Mouse (Mus musculus): ENCODE measurements at regions not wholly inside any gene's neighbourhood (a gene's known extent, or its start where the extent isn't known, plus 50 kb on each side); places are given as distances from the start of the nearest gene placed in this dataset.

DNA sequence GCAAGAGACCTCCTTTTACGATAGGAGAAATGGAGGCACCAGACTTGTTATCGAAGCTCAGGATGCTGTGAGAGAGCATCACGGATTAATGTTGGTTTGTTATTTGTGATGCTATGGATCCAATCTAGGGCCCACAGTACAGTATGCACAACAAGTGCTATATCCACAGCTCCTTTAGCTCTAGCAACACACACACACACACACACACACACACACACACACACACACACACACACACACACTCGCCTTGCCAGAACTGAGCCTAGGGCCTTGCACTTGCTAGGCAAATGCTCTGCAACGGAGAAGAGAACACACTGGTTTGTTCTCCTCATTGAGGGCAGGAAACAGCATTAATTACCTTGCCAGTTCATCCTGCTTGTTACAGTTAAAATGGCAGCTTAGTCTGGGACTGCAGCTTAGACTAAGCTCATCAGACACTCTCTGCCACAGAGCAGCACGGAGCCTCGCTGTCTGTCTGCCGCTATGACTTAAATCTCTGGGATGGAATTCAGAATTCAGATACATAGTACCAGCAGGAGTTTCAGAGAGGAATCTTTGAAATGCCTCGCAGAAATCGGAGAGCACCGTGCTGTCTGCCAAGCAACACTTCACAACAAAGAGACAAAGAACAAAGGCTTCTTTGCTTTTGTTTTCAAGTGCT, 285.0 kb downstream of the Rngtt start:
- no peak for DNase-seq (ENCODE audit: low spot score in 2 of 2)

DNA sequence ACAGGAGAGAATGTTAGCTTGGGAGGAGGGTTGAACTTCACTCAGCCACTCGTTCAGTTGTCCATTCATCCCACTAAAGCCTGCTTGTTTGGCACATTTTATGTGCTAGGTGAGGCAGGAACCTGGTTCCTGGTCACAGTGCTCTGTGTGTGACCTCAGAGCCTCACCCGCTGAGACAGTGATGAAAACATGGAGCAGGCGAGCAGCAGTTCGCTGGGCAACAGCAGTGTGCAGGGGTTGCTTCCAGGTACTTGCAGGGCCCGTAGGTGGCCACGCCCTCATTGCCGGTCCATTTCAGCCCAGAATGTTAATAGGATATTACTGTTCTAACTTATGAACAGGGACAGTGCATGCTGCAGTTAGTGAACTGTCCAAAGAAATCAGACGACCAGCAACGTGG, 285.7 kb downstream of the Rngtt start:
- no peak for DNase-seq (ENCODE audit: low spot score in 2 of 2)

DNA sequence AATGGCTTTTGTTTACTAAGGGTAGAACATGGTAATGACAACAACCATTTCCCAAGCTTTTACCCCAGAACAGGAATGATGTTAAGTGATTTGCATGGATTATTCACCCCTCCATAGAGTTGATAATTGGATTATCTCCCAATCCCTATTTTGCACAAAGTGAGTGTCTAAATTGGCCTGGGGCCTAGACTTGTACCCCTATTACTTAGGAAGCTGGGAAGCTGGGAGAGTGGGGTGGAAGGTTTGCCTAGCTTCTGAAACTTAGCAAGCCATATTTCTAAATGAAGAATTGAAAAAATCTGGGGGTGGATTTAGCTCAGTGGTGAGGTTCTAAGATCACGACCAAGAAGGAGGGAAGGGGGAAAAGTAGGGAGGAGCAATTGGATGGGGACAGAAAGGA, 289.9 kb downstream of the Rngtt start:
- DNase-seq (ENCODE audit: low spot score in 2 of 2): no peak

DNA sequence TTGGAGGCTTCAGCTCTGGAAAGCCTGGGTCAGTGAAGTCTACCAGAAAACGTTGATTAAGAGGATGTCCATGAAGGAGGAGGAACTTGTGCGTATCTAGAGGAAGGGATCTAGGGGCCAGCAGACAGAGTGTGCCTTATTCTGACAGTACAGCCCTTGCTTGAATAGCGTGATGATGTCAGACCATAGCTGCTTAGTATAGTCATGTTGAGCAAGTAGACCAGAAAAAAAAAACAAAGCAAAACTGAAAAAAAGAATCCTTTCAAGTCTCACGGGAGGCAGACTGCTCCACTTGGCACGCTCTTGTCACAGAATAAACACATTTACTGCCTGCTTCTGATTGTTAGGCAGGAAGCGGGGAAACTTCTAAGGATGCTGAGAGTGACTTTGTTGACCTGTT, 290.7 kb downstream of the Rngtt start:
- DNase-seq (ENCODE audit: low spot score in 2 of 2): no peak

DNA sequence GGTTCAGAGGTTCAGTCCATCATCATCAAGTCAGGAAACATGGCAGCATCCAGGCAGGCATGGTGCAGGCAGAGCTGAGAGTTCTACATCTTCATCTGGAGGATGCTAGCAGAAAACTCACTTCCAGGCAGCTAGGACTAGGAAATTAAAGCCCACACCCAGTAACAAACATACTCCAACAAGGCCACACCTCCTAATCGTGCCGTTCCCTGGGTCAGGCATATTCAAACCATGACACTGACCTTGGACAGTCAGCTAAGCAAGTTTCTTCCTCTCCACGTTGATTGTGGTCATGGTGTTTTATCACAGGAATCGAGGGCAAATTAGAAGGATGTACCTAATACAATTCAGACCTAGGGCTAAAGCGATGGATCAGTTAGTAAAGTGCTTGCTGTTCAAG, 294.5 kb downstream of the Rngtt start:
- DNase-seq (ENCODE audit: low spot score in 2 of 2): no peak

DNA sequence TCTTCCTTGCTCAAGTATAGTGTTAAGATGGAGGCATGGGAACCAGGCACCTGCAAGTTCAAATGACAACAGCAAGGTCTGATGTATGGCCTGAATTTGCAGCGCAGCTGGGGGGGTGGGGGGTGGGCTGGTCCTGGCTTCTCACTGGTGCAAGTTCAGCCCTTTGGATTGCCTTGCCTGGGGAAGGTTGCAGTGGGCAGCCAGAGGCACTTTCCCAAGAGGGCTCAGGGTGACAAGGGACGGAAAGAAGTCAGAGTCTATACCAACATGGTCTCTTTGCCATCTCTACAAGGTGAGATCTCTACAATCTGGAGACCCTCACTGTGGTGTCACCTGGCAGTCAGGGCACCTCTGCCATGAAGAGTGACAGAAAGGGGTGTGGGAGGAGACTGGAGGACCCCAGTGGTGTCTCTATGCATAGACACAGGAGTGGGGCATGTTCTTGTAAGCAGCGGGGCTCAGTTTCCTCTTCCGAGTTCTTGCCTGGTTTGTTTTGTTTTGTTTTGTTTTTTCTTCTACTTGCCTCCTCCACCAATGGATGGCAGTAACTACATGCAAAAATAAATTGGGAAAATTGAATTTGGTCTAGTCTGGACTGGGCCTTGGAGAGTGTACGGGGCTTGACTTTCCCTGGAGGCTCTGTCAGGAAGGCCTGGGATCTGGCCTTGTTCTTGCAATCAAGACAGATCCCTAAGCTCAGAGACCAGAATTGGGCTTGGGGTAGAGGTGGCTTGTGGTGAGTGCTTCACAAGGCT, 284.4 kb upstream of the Cnr1 start:
- no peak for DNase-seq (ENCODE audit: low spot score in 2 of 2)

DNA sequence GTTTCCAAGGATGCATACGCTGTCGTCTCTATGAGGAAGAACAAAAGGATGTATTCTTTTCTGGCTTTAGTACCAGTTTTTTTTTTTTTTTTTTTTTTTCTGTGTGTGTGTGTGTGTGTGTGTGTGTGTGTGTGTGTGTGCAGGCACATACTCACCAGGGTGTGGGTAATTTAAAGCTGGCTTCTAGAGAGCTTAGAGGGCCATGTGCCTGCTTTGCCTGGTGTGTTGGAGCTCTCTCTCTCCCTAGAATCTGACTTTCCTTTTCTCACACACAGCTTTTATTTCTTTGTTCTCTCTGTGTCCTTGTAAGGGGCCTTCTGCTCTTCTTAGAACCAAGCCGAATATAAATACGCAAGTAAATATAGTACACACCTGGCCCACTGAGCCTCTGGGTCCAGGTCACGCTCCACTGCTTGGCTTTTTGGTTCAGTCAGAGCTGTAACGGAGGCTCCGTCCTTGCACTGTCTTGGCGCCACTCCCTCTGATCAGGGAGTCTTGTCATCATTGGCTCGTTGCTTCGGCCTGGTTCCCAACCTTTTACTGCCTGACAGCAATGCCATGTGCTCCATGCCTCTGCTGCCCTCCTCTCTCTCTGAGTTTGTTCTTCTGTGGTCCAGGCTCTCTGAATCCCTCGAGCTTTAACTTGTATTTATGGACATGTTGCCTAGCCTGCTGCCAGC, 283.7 kb upstream of the Cnr1 start:
- no peak for DNase-seq (ENCODE audit: low spot score in 2 of 2)

DNA sequence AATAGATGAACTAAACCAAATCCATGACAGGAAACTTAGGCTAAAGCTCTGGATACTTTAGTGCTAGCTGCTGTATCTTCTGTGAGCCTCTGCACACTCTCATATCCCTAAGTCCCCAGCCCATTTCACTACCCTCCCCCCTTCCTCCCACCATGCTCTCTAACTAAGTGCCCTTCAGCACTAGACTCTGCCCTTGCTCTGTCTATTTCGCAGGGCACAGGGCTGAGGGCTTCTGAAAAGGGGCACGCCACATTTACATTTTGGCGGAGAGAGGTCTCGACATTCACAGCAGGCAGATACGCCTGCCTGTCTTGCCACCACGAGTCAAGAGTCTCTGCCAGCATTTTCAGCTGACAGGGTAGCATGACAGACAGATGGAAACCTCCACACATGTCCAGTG, 282.5 kb upstream of the Cnr1 start:
- DNase-seq (ENCODE audit: low spot score in 2 of 2): no peak

DNA sequence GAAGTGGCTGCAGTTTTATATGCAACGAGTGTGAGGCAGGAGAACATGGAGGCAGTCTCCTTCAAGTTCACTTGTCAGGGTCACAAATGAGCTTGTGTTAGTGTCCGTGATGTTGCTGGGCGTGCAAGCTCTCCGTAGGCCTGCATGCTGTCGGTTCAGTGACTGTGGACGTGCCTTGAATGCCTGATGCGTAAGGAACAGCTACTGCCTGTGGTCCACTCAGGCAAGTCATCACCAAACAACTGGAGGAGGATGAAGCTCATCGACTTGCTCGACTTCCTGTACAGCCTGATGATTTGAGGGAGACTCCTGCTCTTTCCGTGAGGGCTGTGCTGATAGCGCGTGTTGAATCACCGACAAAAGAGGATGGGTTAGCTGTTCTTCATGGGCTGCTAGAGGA, 281.9 kb upstream of the Cnr1 start:
- no peak for DNase-seq (ENCODE audit: low spot score in 2 of 2)

DNA sequence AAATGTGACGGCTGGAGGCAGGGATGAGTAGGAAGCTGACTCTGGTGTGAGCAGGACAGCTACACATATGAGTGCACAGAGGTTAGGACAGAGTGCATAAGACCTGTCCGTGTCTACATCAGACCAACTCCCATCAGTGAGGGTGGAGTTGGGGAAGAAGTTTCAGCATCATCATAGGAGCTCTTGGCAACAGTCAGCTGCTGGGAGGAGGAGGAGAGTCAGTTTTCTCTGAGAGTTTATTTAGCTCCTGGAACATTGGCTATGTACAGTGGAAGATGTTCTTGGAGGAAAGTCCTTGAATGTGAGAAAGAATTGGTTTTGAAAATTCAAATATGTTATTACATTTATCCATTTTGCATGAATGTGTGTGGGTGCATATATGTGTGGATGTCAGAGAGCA, 279.2 kb upstream of the Cnr1 start:
- no peak for DNase-seq (ENCODE audit: low spot score in 2 of 2)

DNA sequence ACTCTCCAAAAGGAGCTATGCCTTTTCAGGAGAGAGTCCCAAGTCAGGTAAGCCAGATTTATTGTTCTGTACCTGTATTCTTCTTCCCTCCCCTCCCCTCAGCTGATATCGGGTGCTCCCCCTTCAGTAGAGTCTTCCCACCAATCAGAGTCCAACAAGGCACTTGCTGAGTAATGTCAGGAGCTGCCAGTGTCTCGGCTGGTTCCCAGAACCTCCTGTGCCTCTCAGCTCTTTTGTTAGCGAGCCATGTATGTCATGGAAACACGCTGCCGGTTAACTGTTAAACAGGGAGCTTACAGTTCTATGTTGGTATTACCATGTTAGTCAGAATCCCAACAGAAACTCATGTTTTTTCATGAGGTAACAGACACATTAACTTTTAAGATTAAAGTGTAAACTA, 273.1 kb upstream of the Cnr1 start:
- DNase-seq (ENCODE audit: low spot score in 2 of 2): no peak

DNA sequence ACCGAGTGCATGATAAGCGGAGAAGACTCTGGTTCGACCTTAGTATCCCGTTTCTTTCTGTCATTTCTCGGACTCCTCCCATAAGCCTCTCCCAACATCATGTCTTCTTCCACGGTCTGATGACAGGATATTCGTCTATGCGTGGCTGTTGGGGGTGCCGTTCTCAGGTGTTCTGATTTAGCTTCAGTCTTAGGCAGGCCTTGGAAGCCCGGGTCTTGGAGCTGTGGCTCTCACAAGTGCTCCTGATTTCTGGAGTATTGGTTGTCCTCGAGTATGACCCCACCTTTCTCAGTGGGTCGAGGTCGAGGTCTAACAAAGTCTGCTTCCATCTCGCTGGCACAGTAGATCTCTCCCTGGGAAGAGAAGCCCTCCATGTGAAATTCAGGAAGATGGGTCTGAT, 264.6 kb upstream of the Cnr1 start:
- DNase-seq (ENCODE audit: low spot score in 2 of 2): no peak

DNA sequence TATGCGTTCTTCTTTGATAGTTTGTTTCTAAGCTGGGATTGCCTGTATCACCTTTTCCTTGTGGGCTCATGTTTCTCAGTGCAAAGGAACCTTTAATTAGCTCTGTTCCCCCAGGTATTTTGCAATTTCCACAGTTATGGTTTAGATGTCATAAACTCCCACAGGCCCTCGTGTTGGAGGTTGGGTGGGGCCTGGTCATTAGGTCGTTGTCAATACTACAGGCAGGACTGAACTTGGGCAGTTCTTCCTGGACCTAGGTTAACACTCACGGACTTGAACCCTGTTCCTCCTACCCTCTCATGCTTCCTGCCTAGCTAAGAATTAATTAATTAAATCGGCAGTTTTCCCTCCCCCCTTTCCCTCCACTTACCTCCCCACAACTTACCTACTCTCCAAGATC, 263.8 kb upstream of the Cnr1 start:
- DNase-seq (ENCODE audit: low spot score in 2 of 2): no peak

DNA sequence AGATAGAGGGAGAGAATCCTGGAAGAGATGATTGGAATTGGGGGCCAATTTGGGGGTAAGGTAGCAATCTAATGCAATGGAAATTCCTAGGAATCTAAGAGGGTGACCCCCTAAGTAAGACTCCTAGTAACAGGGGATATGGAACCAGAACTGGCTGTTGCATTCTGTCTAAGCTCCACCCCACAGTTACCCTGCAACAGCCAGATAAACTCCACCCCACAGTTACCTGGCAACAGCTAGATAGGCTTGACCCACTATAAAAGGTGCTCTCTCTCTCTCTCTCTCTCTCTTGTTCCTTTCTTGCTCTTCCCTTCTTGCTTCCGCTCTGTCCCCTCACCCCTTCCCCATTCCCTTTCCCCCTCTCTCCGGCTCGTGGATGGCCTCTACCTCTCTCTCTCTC, 262.5 kb upstream of the Cnr1 start:
- no peak for DNase-seq (ENCODE audit: low spot score in 2 of 2)

DNA sequence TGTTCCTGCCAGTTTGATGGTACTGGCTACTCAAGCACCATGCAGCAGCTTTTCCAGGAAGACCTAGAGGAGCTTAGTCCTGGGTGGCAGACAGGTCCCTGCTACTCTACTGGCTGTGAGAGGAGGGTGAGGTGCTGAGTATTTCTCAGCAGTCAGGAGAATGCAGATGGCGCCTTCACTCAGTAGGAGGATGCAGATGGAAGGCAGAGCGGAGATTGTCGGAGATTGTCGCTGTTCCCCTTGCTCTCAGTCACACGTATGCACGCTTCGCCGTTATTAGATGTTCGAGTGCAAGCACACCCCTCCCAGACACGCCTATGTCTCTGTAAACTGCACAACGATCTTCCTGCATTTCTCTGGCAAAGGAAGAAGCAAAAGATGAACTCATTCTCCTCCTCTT, 261.4 kb upstream of the Cnr1 start:
- peak in 1 of 2 experiments; percentile 69 for DNase-seq (ENCODE audit: low spot score in 2 of 2)

DNA sequence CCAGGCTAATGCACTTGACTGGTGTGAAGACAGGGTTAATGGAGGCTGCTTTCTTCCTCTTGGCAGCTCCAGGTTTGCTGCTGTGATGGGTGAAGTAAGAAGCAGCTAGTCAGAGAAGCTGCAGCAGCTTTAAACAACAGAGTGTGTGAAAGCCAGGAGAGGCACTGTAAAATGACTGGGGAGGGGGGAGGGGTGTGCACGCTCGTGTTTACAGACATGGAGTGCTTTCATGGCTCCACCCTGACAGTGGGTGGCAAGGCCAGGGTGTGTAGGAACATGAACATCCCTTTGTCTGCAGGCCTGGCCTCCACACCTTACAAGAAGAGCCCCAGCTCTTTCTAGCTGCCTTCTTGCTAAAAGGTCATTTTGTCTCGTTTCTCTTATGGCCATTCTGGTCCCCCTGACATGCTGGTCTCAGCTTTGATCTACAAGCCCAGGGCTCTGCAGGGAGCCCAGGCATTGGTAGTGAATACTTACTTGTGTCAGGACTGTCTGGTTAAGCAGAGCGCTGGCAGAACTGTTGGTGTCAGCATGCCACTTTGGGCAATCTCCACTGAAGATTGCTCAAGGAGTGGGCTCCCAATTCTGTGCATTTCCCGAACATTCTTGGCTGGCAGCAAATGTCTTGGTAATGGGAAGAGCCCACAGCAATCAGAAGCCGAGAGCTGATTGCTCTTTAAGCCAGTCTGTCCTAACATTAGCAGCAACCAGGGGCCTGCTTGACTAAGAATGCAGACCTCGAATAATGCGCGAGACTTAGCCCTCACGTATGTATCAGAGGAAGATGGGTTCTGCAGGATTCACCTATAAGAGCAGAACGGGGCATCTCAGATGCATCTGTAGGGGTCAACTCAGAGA, 260.5 kb upstream of the Cnr1 start:
- DNase-seq (ENCODE audit: low spot score in 2 of 2): no peak

DNA sequence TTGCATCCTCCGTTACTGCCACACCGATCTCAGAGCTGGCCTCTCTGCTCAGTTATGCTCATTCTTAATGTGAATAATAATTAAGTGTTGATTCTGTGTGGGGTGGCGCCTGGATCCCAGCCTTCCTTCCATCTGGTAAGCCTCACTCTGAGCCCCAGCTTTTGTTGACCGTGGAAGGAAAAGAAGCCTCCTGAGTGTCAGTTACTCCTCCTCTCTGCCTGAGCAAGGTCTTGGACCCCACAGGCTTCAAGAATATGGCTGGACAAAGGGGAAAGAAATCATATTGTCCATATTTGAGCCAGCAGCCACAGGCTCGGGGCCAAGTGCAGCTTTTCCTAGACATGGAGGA, 259.9 kb upstream of the Cnr1 start:
- DNase-seq (ENCODE audit: low spot score in 2 of 2): peak in 1 of 2 experiments; percentile 44

DNA sequence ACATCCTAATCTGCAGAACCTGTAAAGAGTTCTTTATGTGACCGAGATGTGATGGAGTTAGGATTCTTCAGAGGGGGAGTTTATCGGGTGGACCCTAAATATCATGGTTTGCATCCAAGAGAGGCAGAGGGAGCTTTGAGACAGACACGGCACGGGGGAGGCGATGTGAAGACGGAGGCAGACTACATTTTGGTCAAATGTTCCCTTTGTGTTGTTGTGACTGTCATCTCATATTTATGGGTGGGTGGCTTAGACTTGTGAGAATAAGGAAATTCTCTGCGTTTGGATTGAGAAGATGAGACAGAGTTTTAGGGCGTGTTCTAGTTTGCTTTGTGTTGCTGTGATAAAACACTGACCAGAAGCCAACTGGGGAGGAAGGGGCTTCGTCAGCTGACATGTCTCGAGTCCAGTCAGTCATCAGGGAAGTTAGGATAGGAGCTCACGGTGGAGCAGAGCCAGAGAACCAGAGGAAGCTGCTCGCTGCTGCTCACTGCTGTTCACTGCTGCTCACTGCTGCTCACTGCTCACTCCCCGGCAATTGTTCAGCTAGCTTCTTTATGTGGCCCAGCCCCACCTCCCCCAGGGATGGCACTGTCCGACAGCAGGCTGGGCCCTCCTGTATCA, 259.0 kb upstream of the Cnr1 start:
- peak in 1 of 2 experiments; percentile 32 for DNase-seq (ENCODE audit: low spot score in 2 of 2)

DNA sequence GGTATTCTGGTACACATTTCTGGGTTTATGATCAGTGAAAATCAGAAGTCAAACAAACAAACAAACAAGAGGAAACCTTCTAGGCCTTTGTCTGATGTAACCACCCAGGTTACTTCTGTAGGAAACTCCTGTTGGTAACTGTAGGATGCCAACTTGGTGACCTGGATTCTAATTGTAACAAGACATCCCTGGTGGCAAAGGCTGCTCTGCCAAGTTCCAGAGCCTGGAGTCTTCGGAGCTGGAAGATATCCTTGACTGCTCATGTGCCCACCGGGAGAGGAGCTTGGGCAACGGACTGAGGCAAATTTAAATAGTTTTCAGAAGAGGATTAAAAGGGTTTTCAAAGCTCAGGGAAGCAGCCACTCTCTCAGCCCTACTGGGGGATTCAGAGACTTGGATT, 256.0 kb upstream of the Cnr1 start:
- no peak for DNase-seq (ENCODE audit: low spot score in 2 of 2)

DNA sequence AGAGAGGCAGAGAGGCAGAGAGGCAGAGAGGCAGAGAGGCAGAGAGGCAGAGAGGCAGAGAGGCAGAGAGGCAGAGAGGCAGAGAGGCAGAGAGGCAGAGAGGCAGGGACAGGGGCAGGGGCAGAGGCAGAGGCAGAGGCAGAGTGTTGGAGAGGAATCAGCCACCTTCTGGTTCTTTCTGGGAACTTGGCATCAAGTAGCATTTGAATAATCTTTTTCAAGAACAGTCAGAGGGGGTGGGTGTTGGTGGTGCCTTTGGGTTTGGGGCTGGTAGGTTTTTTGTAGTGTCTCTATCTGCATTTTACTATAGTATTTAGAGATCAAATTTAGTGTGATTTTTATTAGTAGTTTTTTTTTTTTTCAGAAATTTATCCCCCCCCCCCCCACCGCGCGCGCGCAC, 249.3 kb upstream of the Cnr1 start:
- peak in 1 of 2 experiments; percentile 15 for DNase-seq (ENCODE audit: low spot score in 2 of 2)

DNA sequence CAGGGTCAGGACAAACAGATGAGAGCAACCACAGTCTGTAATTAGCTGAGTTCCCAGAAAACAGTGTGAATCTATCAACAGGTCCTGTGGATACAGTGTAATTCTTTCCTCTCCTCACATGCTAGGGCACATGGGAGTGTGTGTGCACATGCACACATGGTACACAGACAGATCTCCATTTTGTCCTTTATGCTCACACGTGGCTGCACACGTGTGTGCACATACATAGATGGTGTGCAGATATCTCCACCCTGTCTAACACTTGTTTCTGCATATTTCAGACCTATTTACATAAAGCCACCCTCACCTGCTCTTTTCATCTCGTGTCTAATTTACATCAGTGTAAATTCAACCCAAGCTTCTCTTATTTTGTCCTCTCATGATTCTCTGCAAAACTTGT, 245.0 kb upstream of the Cnr1 start:
- DNase-seq (ENCODE audit: low spot score in 2 of 2): no peak
